Mouse (Mus musculus) liver, embryonic 11.5 days (tissue): ENCODE data around the gene Nol4l. TPM values are rescaled to one million over a fixed set of nuclear protein-coding genes. Genes with fewer than 3 reads are reported as not detected.

Experiments used
- ATAC-seq: fragments of 200-750 bp; cut with Nextera tagmentation; replicated peaks from 2 replicates; pipeline ENCODE4 v1.8.0; 2017; ENCODE audit warnings: moderate number of reproducible peaks, mild to moderate bottlenecking, moderate TSS enrichment, moderate library complexity; ENCODE audit not compliant: low FRiP score
- DNase-seq: peaks from one replicate; pipeline ENCODE4 v3.0.0-alpha.2; 2017; ENCODE audit warnings: low spot score
- H3K27ac ChIP-seq: fragments of 300-500 bp; sonication (generic); 2 replicates; pipeline ENCODE4 v1.5.1; 2014; ENCODE audit warnings: mild to moderate bottlenecking, low read depth, low read length, control low read depth
- H3K27me3 ChIP-seq: fragments of 300-500 bp; sonication (generic); replicated peaks from 2 replicates; pipeline ENCODE4 v1.6.1; 2014; ENCODE audit warnings: low read length, mixed read lengths; ENCODE audit not compliant: control insufficient read depth, insufficient read depth
- H3K36me3 ChIP-seq: fragments of 300-500 bp; sonication (generic); 2 replicates; pipeline ENCODE4 v1.6.1; 2014; ENCODE audit warnings: mild to moderate bottlenecking, low read length, moderate library complexity, mixed read lengths; ENCODE audit not compliant: control insufficient read depth, insufficient read depth
- H3K4me1 ChIP-seq: fragments of 300-500 bp; sonication (generic); replicated peaks from 2 replicates; pipeline ENCODE4 v1.6.1; 2014; ENCODE audit warnings: low read length, mixed read lengths; ENCODE audit not compliant: control insufficient read depth, insufficient read depth
- H3K4me2 ChIP-seq: fragments of 300-500 bp; sonication (generic); 2 replicates; pipeline ENCODE4 v1.6.1; 2014; ENCODE audit warnings: mild to moderate bottlenecking, control low read depth, moderate library complexity
- H3K4me3 ChIP-seq: fragments of 300-500 bp; sonication (generic); 2 replicates; pipeline ENCODE4 v1.5.1; 2014; ENCODE audit warnings: low read depth, low read length, control low read depth
- H3K9ac ChIP-seq: fragments of 300-500 bp; sonication (generic); 2 replicates; pipeline ENCODE4 v1.6.1; 2014; ENCODE audit warnings: low read depth, low read length, control low read depth
- H3K9me3 ChIP-seq: fragments of 300-500 bp; sonication (generic); 2 replicates; pipeline ENCODE4 v1.6.1; 2016; ENCODE audit warnings: low read length, inconsistent platforms, mixed read lengths; ENCODE audit not compliant: control insufficient read depth
- WGBS: fragments of 180-500 bp; shearing (Covaris S2); extraction: QIAGEN DNeasy Blood & Tissue Kit; methylation state at CpG from one replicate; pipeline ENCODE4 v1.1.7; 2014; 5-methylcytosine and 5-hydroxymethylcytosine counted together
- polyA plus RNA-seq: library from polyadenylated mRNA; unstranded; fragments of >200 nt; fragmentation: Nextera tagmentation; extraction: Ambion mirVana; gene quantifications from 2 replicates; pipeline ENCODE4 v1.2.1, GENCODE M21; 2014

Nol4l gene
- polyA plus RNA-seq, 1 experiment from 2014 or later, result 15.8 TPM

DNA sequence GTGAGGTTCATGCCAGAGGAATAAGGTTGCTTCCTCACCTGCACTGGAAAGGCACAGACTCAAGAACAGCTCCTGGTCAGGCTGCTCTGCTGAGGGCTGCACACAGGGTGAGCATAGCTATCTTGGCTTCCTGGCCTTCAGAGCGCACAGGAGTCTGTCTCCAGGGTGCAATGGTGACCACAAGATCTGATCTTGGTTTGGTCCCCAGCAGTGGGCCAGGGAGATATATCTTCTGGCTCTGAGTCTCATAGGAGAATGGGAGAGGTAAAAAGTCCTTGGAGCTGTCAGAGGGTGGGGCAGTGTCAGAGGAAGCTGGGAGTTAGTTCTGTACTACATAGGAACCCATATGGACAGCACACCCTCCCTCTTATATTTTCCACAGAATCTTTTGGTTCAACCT, 50.3 kb downstream of the Nol4l start:
- WGBS, result 50% methylated on average over 1 of the region's 1 CpGs
- Histone ChIP-seq H3K27ac (0 out of 2 replicates have a peak overlapping the region, but pooled peaks have one; percentile 8), H3K9me3 (no peaks in the 10 kb centered on the region), H3K4me1 (peaks cover 69% of the 10 kb centered on the region), H3K9ac (no peak overlapping the region), H3K4me3 (no peak overlapping the region), H3K4me2 (no peak overlapping the region), H3K36me3 (peaks cover 4% of the 10 kb centered on the region; the same call in 1 of the 2 replicates), H3K27me3 (no peaks in the 10 kb centered on the region)
- no peak for DNase-seq
- ATAC-seq, result peak; percentile 24; the same call in 1 of the 2 replicates

DNA sequence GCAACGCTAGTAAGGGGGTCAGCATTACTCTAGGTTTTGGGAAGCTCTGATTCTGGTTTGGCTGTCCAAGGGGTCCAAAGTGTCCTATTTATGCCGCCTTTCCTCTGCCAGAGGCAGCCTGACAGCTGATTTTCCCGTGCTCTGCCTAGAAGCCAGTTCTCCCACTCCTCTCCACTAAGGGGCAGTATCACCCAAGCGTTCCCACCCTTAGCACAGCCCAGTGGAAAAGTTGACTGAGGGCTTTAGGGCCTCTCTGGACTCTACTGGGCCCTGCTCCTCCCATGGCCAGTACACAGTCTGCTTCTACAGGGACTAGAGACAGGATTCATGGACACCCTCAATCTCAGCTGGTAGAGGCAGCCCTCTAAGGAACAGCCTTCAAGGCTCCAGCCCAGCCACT, 51.2 kb downstream of the Nol4l start:
- Histone ChIP-seq H3K9me3 (no peaks in the 10 kb centered on the region), H3K27me3 (no peaks in the 10 kb centered on the region), H3K36me3 (peaks cover 4% of the 10 kb centered on the region; the same call in 1 of the 2 replicates), H3K4me2 (no peak overlapping the region), H3K4me1 (peaks cover 60% of the 10 kb centered on the region), H3K9ac (no peak overlapping the region), H3K27ac (peak overlapping the region; percentile 8; the same call in 1 of the 2 replicates), H3K4me3 (no peak overlapping the region)
- WGBS, result 14% methylated on average over 4 of the region's 4 CpGs
- DNase-seq (peak; percentile 67), ATAC-seq (peak; percentile 69)

DNA sequence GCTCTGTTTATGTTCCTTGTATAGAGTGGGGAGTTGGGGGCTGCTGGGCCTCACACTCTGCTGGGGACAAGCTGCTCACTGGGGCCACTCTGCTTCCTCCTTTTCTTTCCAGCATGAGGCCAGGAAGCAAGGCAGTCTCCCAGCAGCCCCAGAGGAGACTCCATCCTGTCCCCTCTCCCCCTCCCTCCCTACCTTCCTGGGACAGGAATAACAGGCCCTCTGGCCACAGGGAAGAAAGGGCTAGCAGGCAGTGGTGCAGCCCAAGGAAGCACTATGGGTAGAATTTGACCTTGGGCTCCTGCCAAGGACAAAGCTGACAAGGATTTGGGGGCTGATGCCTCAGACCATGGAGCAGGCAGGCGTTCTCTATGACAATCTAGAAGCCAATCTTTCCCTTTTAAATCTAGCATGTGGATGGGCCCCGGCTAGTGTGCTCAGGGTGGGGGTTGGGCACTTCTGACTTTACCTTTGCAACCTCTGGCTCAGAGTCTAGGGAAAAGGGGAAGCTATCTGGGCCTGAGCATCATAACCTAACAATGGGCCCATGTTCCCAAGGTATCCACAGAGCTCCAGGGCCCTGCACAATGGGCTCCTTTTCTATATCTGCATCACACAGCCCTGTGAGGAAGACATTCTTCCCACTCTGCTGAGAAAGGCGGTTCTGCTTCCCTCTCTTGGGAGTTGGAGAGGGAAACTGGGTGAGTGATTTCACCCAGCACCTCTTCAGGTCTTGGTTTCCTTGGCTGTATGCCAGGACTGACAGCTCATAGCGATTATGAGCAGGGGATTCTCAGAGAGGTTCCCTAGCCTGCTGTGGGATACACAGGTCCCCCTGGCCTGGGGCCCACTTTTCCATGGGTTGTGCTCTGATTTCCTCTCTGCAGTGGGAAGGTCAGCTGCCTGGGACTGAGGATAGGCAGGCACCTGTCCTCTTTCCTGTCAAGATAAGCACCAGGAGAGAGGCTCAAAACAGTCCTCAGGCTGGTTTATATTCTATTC, 54.4 kb downstream of the Nol4l start:
- ATAC-seq, result no peak
- Histone ChIP-seq H3K36me3 (no peaks in the 10 kb centered on the region), H3K4me3 (no peak overlapping the region), H3K9me3 (no peaks in the 10 kb centered on the region), H3K27me3 (no peaks in the 10 kb centered on the region), H3K9ac (0 out of 2 replicates have a peak overlapping the region, but pooled peaks have one; percentile 4), H3K27ac (peak overlapping the region; percentile 16; the same call in 1 of the 2 replicates), H3K4me2 (no peak overlapping the region), H3K4me1 (peaks cover 42% of the 10 kb centered on the region)
- DNase-seq, result no peak
- 43% methylated on average over 4 of the region's 4 CpGs for WGBS

DNA sequence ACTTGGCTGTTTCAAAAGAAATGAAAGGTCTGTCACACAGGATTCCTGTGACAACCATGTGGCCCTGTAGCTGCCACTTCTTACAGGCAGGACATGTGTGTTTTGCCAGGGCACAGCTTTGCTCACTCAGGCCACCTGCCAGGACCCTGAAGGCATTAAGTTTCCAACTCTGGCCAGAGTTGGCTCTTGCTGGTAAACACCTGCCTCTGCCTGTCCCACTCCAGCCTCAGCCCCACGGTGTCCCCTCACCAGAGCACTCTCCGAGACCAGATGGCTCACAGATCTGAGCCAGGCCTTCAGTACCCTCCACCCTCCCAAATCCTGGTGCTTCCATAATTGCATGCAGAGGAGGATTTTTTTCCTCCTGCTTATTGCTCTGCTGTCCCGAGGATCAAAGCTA, 58.8 kb downstream of the Nol4l start:
- Histone ChIP-seq H3K4me2 (no peak overlapping the region), H3K9me3 (no peaks in the 10 kb centered on the region), H3K4me1 (peaks cover 15% of the 10 kb centered on the region), H3K27ac (no peak overlapping the region), H3K4me3 (no peak overlapping the region), H3K9ac (no peak overlapping the region), H3K36me3 (no peaks in the 10 kb centered on the region), H3K27me3 (no peaks in the 10 kb centered on the region)
- ATAC-seq, result no peak
- 70% methylated on average over 3 of the region's 3 CpGs for WGBS
- DNase-seq, result no peak

DNA sequence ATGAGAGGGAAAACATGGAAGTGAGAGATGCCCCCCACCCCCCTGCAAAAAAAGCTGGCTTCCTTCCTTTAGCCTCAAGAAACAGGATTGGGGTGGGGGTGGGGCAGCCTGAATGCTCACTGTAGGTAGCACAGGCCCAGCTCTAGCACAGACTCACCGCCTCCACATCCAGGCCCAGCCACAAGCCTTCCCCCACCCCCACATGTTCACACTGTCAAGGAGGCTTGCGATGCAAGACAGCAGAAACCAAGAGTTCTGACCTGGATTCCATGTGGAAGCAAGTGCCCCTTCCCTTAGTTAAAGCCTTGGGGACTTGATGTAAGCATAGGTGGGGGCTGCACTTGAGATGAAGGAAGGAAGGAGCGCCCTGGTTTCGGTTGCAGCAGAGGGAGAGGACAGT, 60.0 kb downstream of the Nol4l start:
- Histone ChIP-seq H3K9ac (no peak overlapping the region), H3K4me2 (no peak overlapping the region), H3K27me3 (no peaks in the 10 kb centered on the region), H3K4me1 (peaks cover 3% of the 10 kb centered on the region; the same call in 1 of the 2 replicates), H3K27ac (0 out of 2 replicates have a peak overlapping the region, but pooled peaks have one; percentile 28), H3K9me3 (no peaks in the 10 kb centered on the region), H3K36me3 (no peaks in the 10 kb centered on the region), H3K4me3 (no peak overlapping the region)
- no peak for DNase-seq
- 0 out of 2 replicates have a peak, but pooled peaks have one; percentile 39 for ATAC-seq
- 56% methylated on average over 4 of the region's 4 CpGs for WGBS

DNA sequence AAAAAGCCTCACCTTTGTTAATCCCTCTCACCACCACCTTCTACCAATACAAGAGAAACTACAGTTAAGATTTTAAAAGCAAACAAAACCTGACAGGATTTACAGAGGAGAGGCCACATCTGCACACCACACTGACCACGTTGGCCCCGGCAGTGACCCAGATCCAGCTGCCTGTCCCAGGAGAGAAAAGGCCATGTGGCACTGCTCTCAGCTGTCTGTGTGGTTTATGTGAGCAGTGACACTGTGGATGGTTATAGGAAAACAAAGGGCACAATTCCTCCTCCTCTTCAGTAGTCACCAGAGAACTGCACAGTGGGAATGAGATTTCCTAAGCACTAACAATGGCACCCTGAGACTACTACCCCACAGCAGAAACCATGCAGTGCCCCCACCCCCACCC, 60.5 kb downstream of the Nol4l start:
- H3K9ac ChIP-seq, result no peak overlapping the region
- H3K9me3 ChIP-seq, result no peaks in the 10 kb centered on the region
- no peaks in the 10 kb centered on the region for H3K27me3 ChIP-seq
- no peak overlapping the region for H3K4me2 ChIP-seq
- 0 out of 2 replicates have a peak overlapping the region, but pooled peaks have one; percentile 28 for H3K27ac ChIP-seq
- ATAC-seq (0 out of 2 replicates have a peak, but pooled peaks have one; percentile 16), DNase-seq (no peak)
- WGBS, result 65% methylated on average over 2 of the region's 2 CpGs
- no peak overlapping the region for H3K4me3 ChIP-seq
- no peaks in the 10 kb centered on the region for H3K36me3 ChIP-seq
- H3K4me1 ChIP-seq, result 0 out of 2 replicates have a peak, but pooled peaks cover 2% of the 10 kb centered on the region

DNA sequence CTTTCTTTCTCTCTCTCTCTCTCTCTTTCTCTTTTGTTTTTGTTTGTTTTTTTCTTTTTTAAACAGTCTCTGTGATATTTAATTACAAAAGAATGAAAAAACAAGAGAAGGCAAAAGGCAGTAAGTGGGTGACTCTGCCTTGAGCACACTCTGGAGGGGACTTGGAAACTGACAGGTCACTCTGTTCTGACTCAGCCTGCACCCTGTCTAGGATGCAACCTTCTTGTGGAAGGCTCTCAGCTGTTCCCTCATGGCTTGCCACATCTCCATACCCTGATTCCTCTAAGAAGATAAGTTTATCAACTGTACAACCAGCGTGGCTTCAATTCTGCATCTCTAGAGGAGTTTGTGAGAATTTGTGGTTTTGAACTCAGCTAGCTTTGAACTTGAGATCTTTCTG, 62.4 kb downstream of the Nol4l start:
- H3K36me3 ChIP-seq, result peaks cover 8% of the 10 kb centered on the region
- no peak overlapping the region for H3K4me2 ChIP-seq
- no peak overlapping the region for H3K27ac ChIP-seq
- no peak overlapping the region for H3K9ac ChIP-seq
- H3K4me3 ChIP-seq, result no peak overlapping the region
- H3K27me3 ChIP-seq, result no peaks in the 10 kb centered on the region
- H3K9me3 ChIP-seq, result no peaks in the 10 kb centered on the region
- 46% methylated on average over 1 of the region's 1 CpGs for WGBS
- H3K4me1 ChIP-seq, result 0 out of 2 replicates have a peak, but pooled peaks cover 2% of the 10 kb centered on the region
- no peak for ATAC-seq
- DNase-seq, result no peak

DNA sequence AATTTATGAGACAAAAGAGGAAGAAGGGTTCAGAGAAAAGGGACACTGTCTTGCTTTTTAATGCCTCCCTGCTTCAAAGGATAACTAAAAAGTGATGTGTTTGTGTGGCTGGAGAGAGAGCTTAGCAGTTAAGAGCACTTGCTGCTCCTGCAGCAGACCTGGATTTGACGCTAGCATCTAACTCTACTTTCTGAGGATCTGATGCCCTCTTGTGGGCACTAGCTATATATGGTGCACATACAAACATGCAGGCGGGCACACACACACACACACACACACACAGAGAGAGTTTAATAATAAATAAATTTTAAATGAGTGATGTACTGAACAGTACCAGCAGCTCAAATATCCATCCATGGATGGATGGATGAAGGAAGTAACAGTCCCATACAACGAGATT, 66.5 kb downstream of the Nol4l start:
- H3K4me1 ChIP-seq, result peaks cover 7% of the 10 kb centered on the region
- no peaks in the 10 kb centered on the region for H3K27me3 ChIP-seq
- no peak for DNase-seq
- H3K27ac ChIP-seq, result no peak overlapping the region
- no peaks in the 10 kb centered on the region for H3K9me3 ChIP-seq
- no peak for ATAC-seq
- H3K9ac ChIP-seq, result no peak overlapping the region
- WGBS, result 87% methylated on average over 3 of the region's 3 CpGs
- no peak overlapping the region for H3K4me2 ChIP-seq
- peaks cover 8% of the 10 kb centered on the region for H3K36me3 ChIP-seq
- no peak overlapping the region for H3K4me3 ChIP-seq
